Mouse (Mus musculus): ENCODE data around the gene Neu2.

Gene Neu2

GRCm38 (mm10) chr1:87620693-87621092 is 111.0 kb downstream of the Neu2 start:
- DNase-seq = no peak

GRCm38 (mm10) chr1:87621146-87621857 is 111.6 kb downstream of the Neu2 start:
- no peak for DNase-seq

GRCm38 (mm10) chr1:87621858-87622279 is 112.2 kb downstream of the Neu2 start:
- DNase-seq = no peak

GRCm38 (mm10) chr1:87623977-87624666 is 114.4 kb downstream of the Neu2 start:
- DNase-seq = no peak

- no peak for DNase-seq
These were observed 115.1 kb downstream of the Neu2 start for GRCm38 (mm10) chr1:87624826-87625225.

- no peak for DNase-seq
These were observed 115.8 kb downstream of the Neu2 start for GRCm38 (mm10) chr1:87625254-87626025.

GRCm38 (mm10) chr1:87626344-87626743 is 116.7 kb downstream of the Neu2 start:
- DNase-seq = no peak

- no peak for DNase-seq
These were observed 118.4 kb downstream of the Neu2 start for GRCm38 (mm10) chr1:87628085-87628484.

GRCm38 (mm10) chr1:87631584-87631983 is 121.9 kb downstream of the Neu2 start:
- DNase-seq = no peak

- no peak for DNase-seq
These were observed 122.5 kb downstream of the Neu2 start for GRCm38 (mm10) chr1:87632163-87632562.

GRCm38 (mm10) chr1:87636716-87637117 is 127.0 kb downstream of the Neu2 start:
- DNase-seq = no peak

- no peak for DNase-seq
These were observed 127.6 kb downstream of the Neu2 start for GRCm38 (mm10) chr1:87637121-87637877.

- no peak for DNase-seq
These were observed 128.3 kb downstream of the Neu2 start for GRCm38 (mm10) chr1:87637878-87638600.

GRCm38 (mm10) chr1:87639724-87640123 is 130.0 kb downstream of the Neu2 start:
- no peak for DNase-seq

- no peak for DNase-seq
These were observed 130.5 kb downstream of the Neu2 start for GRCm38 (mm10) chr1:87640165-87640661.

GRCm38 (mm10) chr1:87643016-87643415 is 133.3 kb downstream of the Neu2 start:
- no peak for DNase-seq

- no peak for DNase-seq
These were observed 135.4 kb downstream of the Neu2 start for GRCm38 (mm10) chr1:87645041-87645440.

GRCm38 (mm10) chr1:87645748-87646147 is 136.1 kb downstream of the Neu2 start:
- DNase-seq = no peak
